In genomic region chr14:55783958-55784235, GRCm38 (mm10) we compare ENCODE assay signal across 9 mouse cellular contexts. TPM values are rescaled to one million over a fixed set of nuclear protein-coding genes. Genes with fewer than 3 reads are reported as not detected.
A peak's percentile ranks its signal among the peaks of the same experiment; 100 is the strongest.
DNase-seq lines count a peak whose midpoint lies in the region; ATAC-seq and TF ChIP-seq lines count a peak whose summit lies in the region.
"Had no signal": no experiment of that assay in that cellular context is flagged by ENCODE, and none has a peak within 500 bp of the region (broad histone marks: within the 10 kb centered on the region; RNA-seq: fewer than 3 reads in every experiment).

Gene Adcy4 (minus strand): TSS chr14:55784095.

- H3K9ac ChIP-seq in forebrain, embryonic 15.5 days (replicated peaks), result peak within 1 kb of the TSS; percentile 10; the same call in 1 of the 2 replicates
- peak within 1 kb of the TSS; percentile 46 for H3K9ac ChIP-seq in hindbrain, embryonic 13.5 days
- H3K9ac ChIP-seq in liver, embryonic 14.5 days (replicated peaks), result no peak within 1 kb of the TSS

- H3K9me3 ChIP-seq in forebrain, embryonic 15.5 days, result no peaks in the 10 kb centered on the region
- no peaks in the 10 kb centered on the region for H3K9me3 ChIP-seq in hindbrain, embryonic 13.5 days
- H3K9me3 ChIP-seq in liver, embryonic 14.5 days (ENCODE audit: control insufficient read depth, low read length), result no peaks in the 10 kb centered on the region
- H3K9me3 ChIP-seq: G1E had no signal

- peak within 1 kb of the TSS; percentile 41 for H3K4me2 ChIP-seq in forebrain, embryonic 15.5 days (replicated peaks)
- peak within 1 kb of the TSS; percentile 49 for H3K4me2 ChIP-seq in hindbrain, embryonic 13.5 days
- H3K4me2 ChIP-seq in liver, embryonic 14.5 days (ENCODE audit: low read depth), result peak within 1 kb of the TSS; percentile 25; the same call in 1 of the 2 replicates

- peak; percentile 31 for DNase-seq in lung, adult 2 months
- no peak for DNase-seq in lung, postnatal 25 days (ENCODE audit: low spot score)
- DNase-seq in liver, embryonic 14.5 days (ENCODE audit: low read depth in 3 of 3, low spot score in 3 of 3), result no peak
- DNase-seq in T-cell, adult 2 months (ENCODE audit: low spot score), result no peak

- peak within 1 kb of the TSS; percentile 76 for H3K4me3 ChIP-seq in lung, adult 2 months (replicated peaks; ENCODE audit: extremely low read depth, low read depth, low read length)
- peak within 1 kb of the TSS; percentile 26 for H3K4me3 ChIP-seq in forebrain, embryonic 15.5 days
- peak within 1 kb of the TSS; percentile 31 for H3K4me3 ChIP-seq in hindbrain, embryonic 13.5 days
- peak within 1 kb of the TSS in 1 of 2 experiments; percentile 34; a peak in 2 of 4 replicates for H3K4me3 ChIP-seq in liver, embryonic 14.5 days (ENCODE audit: insufficient read depth in 1 of 2, low read depth in 2 of 2, low read length in 2 of 2)
- H3K4me3 ChIP-seq in small intestine, adult 2 months (ENCODE audit: low read depth, low read length), result peak within 1 kb of the TSS; percentile 55

- ATAC-seq in forebrain, embryonic 15.5 days (replicated peaks), result no peak
- ATAC-seq in hindbrain, embryonic 13.5 days (ENCODE audit: low FRiP score), result no peak
- no peak for ATAC-seq in liver, embryonic 14.5 days (ENCODE audit: insufficient read depth)
- no peak for ATAC-seq in granulocyte monocyte progenitor cell, adult 5-6 weeks (replicated peaks; ENCODE audit: poor library complexity, severe bottlenecking)

- peaks cover 19% of the 10 kb centered on the region for H3K4me1 ChIP-seq in lung, adult 2 months (ENCODE audit: control insufficient read depth, insufficient read depth, low read length)
- peaks cover 15% of the 10 kb centered on the region for H3K4me1 ChIP-seq in forebrain, embryonic 15.5 days
- peaks cover 26% of the 10 kb centered on the region for H3K4me1 ChIP-seq in hindbrain, embryonic 13.5 days (replicated peaks)
- peaks cover 0 to 8% of the 10 kb centered on the region in 2 experiments; a peak in 3 of 4 replicates for H3K4me1 ChIP-seq in liver, embryonic 14.5 days (replicated peaks; ENCODE audit: control insufficient read depth in 2 of 2, insufficient read depth in 2 of 2, low read length in 1 of 2)
- peaks cover 6% of the 10 kb centered on the region for H3K4me1 ChIP-seq in small intestine, adult 2 months (ENCODE audit: control insufficient read depth, insufficient read depth, insufficient read length, low read length)

- no peak within 1 kb of the TSS; the same call in 1 of the 2 replicates for H3K27ac ChIP-seq in forebrain, embryonic 15.5 days (replicated peaks)
- peak within 1 kb of the TSS; percentile 30; the same call in 1 of the 2 replicates for H3K27ac ChIP-seq in hindbrain, embryonic 13.5 days
- H3K27ac ChIP-seq in liver, embryonic 14.5 days, result no peak within 1 kb of the TSS
- peak within 1 kb of the TSS; percentile 44; the same call in 1 of the 2 replicates for H3K27ac ChIP-seq in small intestine, adult 2 months (ENCODE audit: insufficient read depth, low read depth, low read length)

- no peaks in the 10 kb centered on the region for H3K36me3 ChIP-seq in forebrain, embryonic 15.5 days
- no peaks in the 10 kb centered on the region for H3K36me3 ChIP-seq in hindbrain, embryonic 13.5 days
- no peaks in the 10 kb centered on the region for H3K36me3 ChIP-seq in liver, embryonic 14.5 days (replicated peaks; ENCODE audit: control insufficient read depth, insufficient read depth, low read depth)
- H3K36me3 ChIP-seq in small intestine, adult 2 months (ENCODE audit: control insufficient read depth, insufficient read depth, low read length), result peaks cover 11% of the 10 kb centered on the region; the same call in 1 of the 2 replicates
- H3K36me3 ChIP-seq: G1E had no signal

- peak; percentile 76; the same call in 1 of the 2 replicates for TF ChIP-seq POLR2A in lung, adult 2 months (IDR thresholded peaks at IDR 0.05; ENCODE audit: borderline replicate concordance, extremely low read depth, low read depth, low read length)
- no peak for TF ChIP-seq POLR2A in small intestine, adult 2 months (IDR thresholded peaks at IDR 0.05; ENCODE audit: low read depth, low read length)

- H3K27me3 ChIP-seq in forebrain, embryonic 15.5 days, result peaks cover 73% of the 10 kb centered on the region
- peaks cover 92% of the 10 kb centered on the region for H3K27me3 ChIP-seq in hindbrain, embryonic 13.5 days
- peaks cover 20% of the 10 kb centered on the region for H3K27me3 ChIP-seq in liver, embryonic 14.5 days (ENCODE audit: control insufficient read depth, insufficient read depth, low read length)
- no peaks in the 10 kb centered on the region for H3K27me3 ChIP-seq in small intestine, adult 2 months (ENCODE audit: control insufficient read depth, insufficient read depth, low read length)

- 24% methylated on average over 13 of the region's 13 CpGs for WGBS in lung, adult 2 months
- WGBS in forebrain, embryonic 15.5 days, result 3% methylated on average over 13 of the region's 13 CpGs
- 2% methylated on average over 13 of the region's 13 CpGs for WGBS in hindbrain, embryonic 13.5 days
- WGBS in liver, embryonic 14.5 days (ENCODE audit: insufficient replicate concordance), result 16% methylated on average over 13 of the region's 13 CpGs
- WGBS in small intestine, adult 2 months, result 59% methylated on average over 13 of the region's 13 CpGs

- no peak for TF ChIP-seq EP300 in liver, embryonic 14.5 days (IDR thresholded peaks at IDR 0.05; ENCODE audit: low read depth)

- no peak for TF ChIP-seq CTCF in lung, adult 2 months (IDR thresholded peaks at IDR 0.05; ENCODE audit: insufficient read depth, low read length)
- TF ChIP-seq CTCF in liver, embryonic 14.5 days (IDR thresholded peaks at IDR 0.05; ENCODE audit: low read depth), result no peak
- no peak for TF ChIP-seq CTCF in small intestine, adult 2 months (IDR thresholded peaks at IDR 0.05; ENCODE audit: extremely low read depth, insufficient read length, insufficient replicate concordance, low read depth, low read length)

RNA-seq across cellular contexts. Expression of gene Adcy4, which starts in this region (rescaled TPM):
- polyA plus RNA-seq in lung, adult 2 months (2012; rRNA removed), result 157 and 169 TPM in 2 replicates
- 2.9 and 4.0 TPM in 2 replicates for polyA plus RNA-seq in forebrain, embryonic 15.5 days (2015; fragmentation: Nextera tagmentation; extraction: Ambion mirVana)
- 5.3 and 6.0 TPM in 2 replicates for polyA plus RNA-seq in hindbrain, embryonic 13.5 days (2015; fragmentation: Nextera tagmentation; extraction: Ambion mirVana)
- polyA plus RNA-seq in liver, embryonic 14.5 days (2012; rRNA removed), result 0.88 and 1.0 TPM in 2 replicates
- polyA plus RNA-seq in liver, embryonic 14.5 days (2014; fragmentation: Nextera tagmentation; extraction: Ambion mirVana), result 0.66 and 1.2 TPM in 2 replicates
- 3.3 and 6.1 TPM in 2 replicates for polyA plus RNA-seq in small intestine, adult 2 months (2012; rRNA removed)
- not detected in 2 replicates for total RNA-seq in granulocyte monocyte progenitor cell, adult 5-6 weeks (2014; fragmentation: Nextera tagmentation)
- not detected in 2 replicates for total RNA-seq in granulocyte monocyte progenitor cell, adult 5-6 weeks (2017)

Comparison
In these comparisons a context has a peak if more than half of its experiments do, and no peak if none do; other contexts are left out.
1. RNA of gene Adcy4 (polyA plus RNA-seq): 157 to 169 TPM in lung, adult 2 months; 3.3 to 6.1 TPM in small intestine, adult 2 months, 5.3 to 6.0 TPM in hindbrain, embryonic 13.5 days, 2.9 to 4.0 TPM in forebrain, embryonic 15.5 days and 0.66 to 1.2 TPM in liver, embryonic 14.5 days; every median in the first group is over 10 times any median in the second.
2. H3K27ac ChIP-seq: peak in hindbrain, embryonic 13.5 days (single experiment) and small intestine, adult 2 months (single experiment); none in forebrain, embryonic 15.5 days (single experiment) and liver, embryonic 14.5 days (single experiment).
3. Peak in every context shown above with its lines, with median percentiles within 50 percentile points of each other: H3K4me2 ChIP-seq.